Mouse (Mus musculus): ENCODE measurements around the gene Sec14l4.

DNA sequence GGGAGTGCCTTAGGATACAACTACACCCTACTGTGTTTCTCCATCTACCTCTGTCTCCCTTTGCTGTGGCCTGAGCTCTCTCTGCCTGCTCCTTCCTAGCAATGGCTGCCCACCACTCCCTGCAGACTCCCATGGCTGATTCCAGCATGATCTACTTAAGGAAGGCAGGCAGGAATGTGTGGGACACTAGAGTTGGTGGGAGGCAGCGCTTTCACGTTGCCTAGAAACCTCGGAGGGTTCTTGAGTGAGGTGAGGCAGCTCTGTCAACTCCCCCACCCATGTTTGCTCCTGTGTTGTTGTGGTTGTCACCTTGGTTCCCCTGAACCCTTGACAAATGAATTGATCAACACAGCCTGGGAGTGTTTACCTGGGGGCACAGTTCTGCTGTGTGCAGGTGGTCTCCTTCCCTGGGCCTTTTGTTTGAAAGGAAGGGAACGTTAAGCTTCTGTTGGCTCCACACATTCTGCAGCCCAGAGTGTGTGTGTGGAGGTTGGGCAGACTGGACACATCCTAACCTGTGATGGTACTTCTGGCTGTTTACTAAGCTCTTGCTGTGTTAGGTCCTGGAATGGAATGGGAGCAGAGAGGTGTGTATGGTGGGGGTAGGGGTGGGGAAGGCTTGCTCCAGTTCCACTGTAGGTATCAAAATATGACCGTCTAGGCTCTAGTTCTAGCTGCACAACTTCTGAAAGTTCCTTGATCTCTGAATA, 29.8 kb downstream of the Sec14l4 start:
- TF ChIP-seq POLR2A (IDR thresholded peaks at IDR 0.05; ENCODE audit: insufficient read depth, low read length) (no peak), CTCF (IDR thresholded peaks at IDR 0.05; ENCODE audit: low read depth, low read length) (no peak), EP300 (IDR thresholded peaks at IDR 0.05; ENCODE audit: insufficient read depth, low read depth, low read length) (no peak)
